Mouse (Mus musculus) T-helper 2 cell (primary cell): ENCODE measurements around the gene Srcin1.

Source experiments
- in situ Hi-C: fragments of 300-600 bp; cut with MboI, MseI; formaldehyde crosslinking; loops from one replicate; pipeline ENCODE4 v1.15.1; 2025; ENCODE audit warnings: high pct_unique_total_duplicates

Gene Srcin1

GRCm38 (mm10) chr11:97576136-97576906 is at the start of gene Srcin1:
Srcin1 (minus strand) TSS chr11:97576186.
- in situ Hi-C loops = loop anchor here (10.0 kb wide), 1 partner anchor 92 kb away; no protein-coding TSS in a partner anchor

DNA sequence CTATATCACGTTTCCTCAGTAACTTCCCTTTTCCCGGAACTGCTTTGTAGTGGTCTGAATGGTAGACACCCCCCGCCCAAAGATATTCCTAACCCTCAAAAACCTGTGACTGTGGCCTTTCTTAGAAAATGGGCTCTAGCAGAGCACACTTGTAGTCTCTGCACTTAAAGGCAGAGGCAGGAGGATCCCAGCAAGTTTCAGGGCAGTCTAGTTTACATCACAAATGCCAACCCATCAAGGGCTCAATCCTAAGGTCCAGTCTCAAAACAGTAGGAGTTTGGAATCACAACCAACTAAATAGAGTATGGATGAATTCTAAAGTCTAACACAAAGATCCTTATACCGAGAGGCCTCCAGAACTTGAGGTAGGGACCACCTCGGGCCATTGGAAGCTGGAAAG is 49.6 kb upstream of the Srcin1 start:
- in situ Hi-C loops = loop anchor here (5.0 kb wide), 1 partner anchor 72 kb away; no protein-coding TSS in a partner anchor

DNA sequence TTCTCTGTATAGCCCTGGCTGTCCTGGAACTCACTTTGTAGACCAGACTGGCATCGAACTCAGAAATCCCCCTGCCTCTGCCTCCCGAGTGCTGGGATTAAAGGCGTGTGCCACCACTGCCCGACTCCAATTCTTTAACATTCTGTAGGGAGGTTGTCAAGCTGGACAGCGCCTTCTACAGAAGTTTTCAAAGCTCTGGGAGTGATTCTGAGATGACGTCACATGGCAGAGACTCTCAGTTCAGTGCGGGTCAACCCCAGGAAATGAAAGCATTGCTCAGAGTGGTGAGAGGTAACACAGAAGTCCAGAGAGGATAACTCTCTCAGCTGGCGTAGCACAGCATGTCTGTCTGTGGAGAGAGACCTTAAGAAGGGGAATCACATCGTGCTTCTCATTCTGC is 47.2 kb upstream of the Srcin1 start:
- in situ Hi-C loops = no loop called here

- in situ Hi-C loops = no loop called here
Measured at GRCm38 (mm10) chr11:97622440-97622839, 46.5 kb upstream of the Srcin1 start.

DNA sequence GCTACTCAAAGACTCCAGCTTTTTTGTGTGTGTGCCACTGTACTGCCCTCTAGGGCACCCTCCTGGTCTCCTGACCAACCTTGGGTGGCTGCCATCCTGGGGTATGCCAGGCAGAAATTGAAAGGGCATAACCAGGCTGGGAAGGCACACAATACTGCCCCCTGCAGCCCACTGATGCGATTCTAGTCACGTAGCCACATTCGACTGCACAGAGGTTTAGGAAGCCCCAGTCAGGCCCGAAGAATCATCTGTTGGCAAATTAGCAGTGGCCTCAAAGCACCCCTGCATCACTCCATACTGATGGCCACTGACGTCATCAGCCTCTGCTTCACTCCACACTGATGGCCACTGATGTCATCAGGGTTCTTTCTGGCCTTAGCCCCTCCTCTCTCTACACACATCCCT is 43.4 kb upstream of the Srcin1 start:
- in situ Hi-C loops = no loop called here

- in situ Hi-C loops = no loop called here
Measured at GRCm38 (mm10) chr11:97618368-97618767, 42.4 kb upstream of the Srcin1 start.

GRCm38 (mm10) chr11:97615276-97615675 is 39.3 kb upstream of the Srcin1 start:
- in situ Hi-C loops = no loop called here

GRCm38 (mm10) chr11:97611076-97611475 is 35.1 kb upstream of the Srcin1 start:
- in situ Hi-C loops = no loop called here

DNA sequence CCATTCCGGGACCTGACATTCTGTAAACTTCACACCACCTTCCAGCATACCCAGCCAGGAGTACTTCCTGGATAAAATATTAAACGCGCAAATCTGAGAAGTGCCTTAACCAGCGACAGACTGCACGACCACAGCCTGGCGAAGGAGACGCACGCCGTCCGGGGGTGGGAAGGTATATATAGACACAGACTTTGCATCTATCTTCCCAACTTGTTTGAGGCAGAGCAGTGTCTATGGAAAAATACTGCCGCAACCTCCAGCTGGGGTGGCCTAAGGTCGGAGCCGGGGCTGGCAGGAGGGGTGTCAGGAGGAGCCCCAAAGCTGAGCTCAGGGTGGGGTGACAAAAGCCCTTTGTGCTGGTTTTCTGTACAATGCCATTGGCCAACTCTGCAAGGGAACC is 33.8 kb upstream of the Srcin1 start:
- in situ Hi-C loops = no loop called here

DNA sequence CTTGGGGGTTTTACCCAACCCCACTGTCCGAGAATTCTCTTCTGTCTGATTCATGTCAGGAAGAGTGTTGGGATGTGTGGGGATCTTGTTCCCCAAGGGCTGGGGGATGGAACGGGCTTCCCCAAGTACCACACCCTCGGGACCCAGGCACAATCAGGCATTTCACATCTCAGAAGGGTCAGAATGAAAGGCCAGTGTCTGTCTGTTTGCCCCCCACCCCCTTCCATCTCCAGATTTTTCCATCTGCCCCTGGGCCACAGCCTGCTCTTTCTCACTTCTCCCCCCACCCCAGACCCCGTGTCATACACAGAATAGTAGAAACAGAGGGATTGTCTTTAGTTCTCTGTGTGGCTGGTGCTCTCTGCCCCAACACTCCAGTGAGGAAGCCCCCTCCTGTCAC is 32.9 kb upstream of the Srcin1 start:
- in situ Hi-C loops = no loop called here

- in situ Hi-C loops = no loop called here
Measured at GRCm38 (mm10) chr11:97607056-97607725, 31.2 kb upstream of the Srcin1 start.

DNA sequence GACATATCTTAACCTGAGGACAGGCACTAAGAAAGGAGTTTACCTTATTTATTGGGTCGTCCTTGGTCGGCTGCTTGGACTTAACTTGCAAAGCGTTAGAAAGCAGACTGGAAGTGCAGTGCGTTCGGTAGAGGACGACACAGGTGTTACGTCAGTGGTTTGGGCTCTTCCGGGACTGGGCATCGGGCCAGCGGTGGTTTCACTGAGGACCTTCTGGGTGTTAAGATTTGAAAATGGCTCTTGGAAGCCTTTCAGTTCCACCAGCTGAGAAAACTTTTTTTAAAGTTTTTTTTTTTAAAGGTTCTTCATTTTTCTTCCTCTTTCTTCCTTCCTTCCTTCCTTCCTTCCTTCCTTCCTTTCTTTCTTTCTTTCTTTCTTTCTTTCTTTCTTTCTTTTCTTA is 27.9 kb upstream of the Srcin1 start:
- in situ Hi-C loops = no loop called here

DNA sequence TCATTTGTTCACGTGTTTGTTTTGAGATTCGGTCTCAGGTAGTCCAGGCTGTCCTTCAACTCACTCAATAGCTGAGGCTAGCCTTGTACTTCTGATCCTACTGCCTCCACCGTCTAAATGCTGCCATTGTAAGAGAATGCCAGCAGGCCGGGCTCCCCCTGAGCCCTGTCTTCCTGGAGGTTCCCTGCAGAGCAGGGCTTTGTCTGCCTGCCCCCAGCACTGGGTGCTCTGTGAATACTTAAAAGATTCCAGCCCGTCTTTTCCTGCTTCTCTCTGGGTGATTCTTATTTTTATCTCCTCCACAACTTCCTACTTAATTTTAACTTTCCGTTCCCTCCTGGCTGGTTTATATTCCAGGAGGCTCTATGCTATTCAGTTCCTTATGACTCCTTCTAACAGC is 26.2 kb upstream of the Srcin1 start:
- in situ Hi-C loops = no loop called here

GRCm38 (mm10) chr11:97599104-97599503 is 23.1 kb upstream of the Srcin1 start:
- in situ Hi-C loops = no loop called here

DNA sequence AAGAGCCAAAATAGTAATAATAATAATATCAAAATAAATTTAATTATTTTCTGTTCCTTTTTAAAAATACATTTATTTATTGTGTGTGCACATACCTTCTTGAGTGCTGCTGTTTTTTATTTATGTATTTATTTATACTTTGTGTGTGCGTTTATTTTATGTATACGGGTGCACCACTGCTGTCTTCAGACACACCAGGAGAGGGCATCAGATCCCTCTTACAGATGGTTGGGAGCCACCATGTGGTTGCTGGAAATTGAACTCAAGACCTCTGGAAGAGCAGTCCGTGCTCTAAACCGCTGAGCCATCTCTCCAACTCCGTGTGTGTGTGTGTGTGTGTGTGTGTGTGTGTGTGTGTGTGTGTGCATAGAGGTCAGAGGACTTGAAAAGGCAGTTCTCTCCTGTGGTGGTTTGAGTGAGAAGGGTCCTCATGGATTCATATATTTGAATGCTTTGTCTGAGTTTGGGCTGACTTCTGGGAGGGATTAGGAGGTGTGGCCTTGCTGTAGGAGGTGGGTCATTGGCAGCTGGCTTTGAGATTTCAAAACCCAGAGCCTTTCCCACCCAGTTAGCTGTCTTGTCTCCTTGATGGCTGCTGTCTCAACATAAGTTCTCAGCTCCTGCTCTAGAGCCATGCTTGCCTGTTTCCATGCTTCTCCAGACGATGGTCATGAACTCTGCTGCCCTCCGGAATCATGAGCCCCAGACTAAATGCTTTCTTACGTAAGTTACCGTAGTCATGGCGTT is 22.1 kb upstream of the Srcin1 start:
- in situ Hi-C loops = no loop called here

- in situ Hi-C loops = no loop called here
Measured at GRCm38 (mm10) chr11:97594136-97594535, 18.1 kb upstream of the Srcin1 start.

GRCm38 (mm10) chr11:97591910-97592309 is 15.9 kb upstream of the Srcin1 start:
- in situ Hi-C loops = no loop called here

DNA sequence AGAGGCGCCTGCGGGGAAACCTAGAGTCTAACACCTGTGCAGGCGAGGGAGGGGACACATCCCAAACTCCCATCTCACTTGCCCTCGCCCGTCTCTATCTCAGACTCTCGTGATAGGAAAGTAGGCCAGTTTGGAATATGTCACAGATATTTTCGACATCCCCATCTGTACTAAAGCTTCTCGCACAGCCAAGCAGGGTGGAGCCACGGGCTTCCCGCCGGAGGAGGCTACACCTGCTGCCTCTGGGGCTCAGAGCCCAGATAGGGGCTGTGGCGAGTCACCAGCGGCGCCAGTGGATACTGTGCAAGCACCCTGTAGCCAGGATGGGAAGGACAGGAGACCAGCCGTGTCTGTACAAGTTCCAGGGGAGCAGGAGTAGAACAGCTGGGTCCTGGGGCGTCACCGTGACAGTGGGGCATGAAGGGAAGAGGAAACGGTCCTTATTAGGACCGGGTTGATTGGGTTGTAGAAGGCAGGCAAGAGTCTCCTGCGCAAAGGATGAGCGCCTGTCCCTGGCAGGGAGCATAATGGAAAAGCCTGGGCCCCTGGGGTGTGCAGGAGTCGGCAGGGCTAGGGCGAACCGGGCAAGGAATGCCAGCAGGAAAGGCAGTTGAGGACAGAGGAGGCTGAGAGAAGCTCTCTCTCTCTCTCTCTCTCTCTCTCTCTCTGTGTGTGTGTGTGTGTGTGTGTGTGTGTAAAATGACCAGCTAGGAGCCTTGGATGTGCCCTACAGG is 14.4 kb upstream of the Srcin1 start:
- in situ Hi-C loops = no loop called here

- in situ Hi-C loops = no loop called here
Measured at GRCm38 (mm10) chr11:97589216-97589615, 13.2 kb upstream of the Srcin1 start.

DNA sequence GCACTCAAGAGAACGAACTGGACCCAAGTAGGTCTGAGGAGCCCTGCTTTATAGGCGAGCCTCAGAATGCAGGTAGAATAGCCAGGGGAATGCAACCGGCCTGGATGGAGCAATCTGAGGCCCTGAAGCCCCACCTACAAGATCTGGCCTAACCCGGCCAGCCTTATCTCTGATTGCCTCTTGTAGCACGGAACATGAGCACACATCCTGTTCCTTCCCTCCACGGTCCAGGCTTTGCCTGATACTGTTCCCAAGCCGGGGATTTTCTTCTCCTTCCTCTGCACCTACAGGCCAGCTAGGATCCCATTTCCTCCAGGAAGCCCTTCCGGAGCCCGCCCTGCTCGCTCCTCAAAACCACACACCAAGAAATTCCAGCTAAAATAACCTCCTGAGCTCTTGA is 9.9 kb upstream of the Srcin1 start:
- in situ Hi-C loops = no loop called here

DNA sequence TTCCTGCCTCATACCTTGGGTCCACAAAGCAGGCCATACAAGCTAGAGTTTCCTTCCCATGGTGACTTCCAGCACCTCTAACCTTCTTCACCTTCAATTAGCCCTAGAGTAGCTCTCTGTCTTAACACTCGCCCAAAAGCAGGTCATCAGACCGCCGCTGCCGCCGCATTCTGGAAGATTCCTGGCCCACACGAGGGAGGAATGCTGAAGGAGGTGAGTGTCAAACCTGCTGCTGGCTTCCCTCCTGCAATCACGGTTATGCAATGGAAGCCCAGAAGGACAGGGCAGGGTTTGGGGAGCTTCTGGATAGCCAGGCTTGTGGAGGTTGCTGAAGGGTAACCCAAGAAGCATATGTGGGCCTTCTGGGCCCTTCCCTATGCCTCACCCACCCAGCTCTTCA is 8.5 kb upstream of the Srcin1 start:
- in situ Hi-C loops = no loop called here
